Mouse (Mus musculus): ENCODE data around the gene Olfr578.

The Olfr578 gene

GRCm38 (mm10) chr7:102989224-102989623 is at the start of gene Olfr578:
TSS of gene Olfr578 (minus strand) at chr7:102989324.
- no peak for DNase-seq

GRCm38 (mm10) chr7:103037724-103038123 is 48.6 kb upstream of the Olfr578 start, which contains the start of gene Olfr582:
TSS of gene Olfr582 (plus strand) at chr7:103038024.
- DNase-seq: no peak

- DNase-seq: no peak
Observed at GRCm38 (mm10) chr7:102975843-102976242, 13.3 kb downstream of the Olfr578 start, which contains the start of gene Olfr577. TSS of gene Olfr577 (minus strand) at chr7:102975943.

- DNase-seq: no peak
Observed at GRCm38 (mm10) chr7:102974399-102974798, 14.7 kb downstream of the Olfr578 start.

GRCm38 (mm10) chr7:102962360-102962759 is 26.8 kb downstream of the Olfr578 start, which contains the start of gene Olfr576:
TSS of gene Olfr576 (plus strand) at chr7:102962660.
- no peak for DNase-seq

GRCm38 (mm10) chr7:102958593-102958992 is 30.5 kb downstream of the Olfr578 start, which contains the start of gene Olfr575:
TSS of gene Olfr575 (minus strand) at chr7:102958775.
- DNase-seq: no peak

GRCm38 (mm10) chr7:102958137-102958536 is 31.0 kb downstream of the Olfr578 start:
- no peak for DNase-seq

- no peak for DNase-seq
Observed at GRCm38 (mm10) chr7:102950732-102951131, 38.4 kb downstream of the Olfr578 start.

GRCm38 (mm10) chr7:102948167-102948566 is 41.0 kb downstream of the Olfr578 start, which contains the start of gene Olfr574:
TSS of gene Olfr574 (plus strand) at chr7:102948467.
- no peak for DNase-seq

GRCm38 (mm10) chr7:102943417-102943816 is 45.7 kb downstream of the Olfr578 start:
- DNase-seq: no peak

GRCm38 (mm10) chr7:102942475-102942874 is 46.6 kb downstream of the Olfr578 start, which contains the start of gene Olfr573-ps1:
TSS of gene Olfr573-ps1 (minus strand) at chr7:102942575.
- DNase-seq: no peak

All from cerebellum, postnatal 14 days (tissue).